Mouse (Mus musculus): ENCODE data around the gene Arhgef6. TPM values are rescaled to one million over a fixed set of nuclear protein-coding genes. Genes with fewer than 3 reads are reported as not detected.

The Arhgef6 gene
- polyA plus RNA-seq, 1 experiment from 2014 or later = 45.9 TPM

GRCm38 (mm10) chrX:57260744-57261143 is 77.8 kb downstream of the Arhgef6 start:
- 47% methylated on average over 2 of the region's 2 CpGs for WGBS
- H3K9ac ChIP-seq (ENCODE audit: low read length) = no peak overlapping the region
- no peak for ATAC-seq (ENCODE audit: insufficient number of reproducible peaks, insufficient read depth, low FRiP score, low read depth)

GRCm38 (mm10) chrX:57253329-57254055 is 85.0 kb downstream of the Arhgef6 start:
- Histone ChIP-seq H3K9me3 (ENCODE audit: control insufficient read depth, low read length) (no peaks in the 10 kb centered on the region), H3K4me1 (ENCODE audit: control insufficient read depth in 2 of 2, insufficient read depth in 2 of 2, low read length in 2 of 2) (no peaks in the 10 kb centered on the region), H3K27ac (replicated peaks in 1 of 2; ENCODE audit: control insufficient read depth in 1 of 2, insufficient read depth in 1 of 2, low read depth in 2 of 2, low read length in 2 of 2) (no peak overlapping the region), H3K4me2 (ENCODE audit: low read length) (no peak overlapping the region), H3K4me3 (ENCODE audit: control insufficient read depth in 1 of 2, insufficient read depth in 1 of 2, low read depth in 1 of 2, low read length in 2 of 2) (no peak overlapping the region), H3K36me3 (ENCODE audit: control insufficient read depth, insufficient read depth, low read length) (no peaks in the 10 kb centered on the region), H3K9ac (ENCODE audit: low read length) (no peak overlapping the region), H3K27me3 (ENCODE audit: control insufficient read depth, insufficient read depth, low read length) (no peaks in the 10 kb centered on the region)
- ATAC-seq (ENCODE audit: insufficient number of reproducible peaks, insufficient read depth, low FRiP score, low read depth) = no peak
- 50% methylated on average over 7 of the region's 7 CpGs for WGBS

More at GRCm38 (mm10) chrX:57260744-57261143, 77.8 kb downstream of the Arhgef6 start:
- Histone ChIP-seq H3K4me1 (ENCODE audit: control insufficient read depth in 2 of 2, insufficient read depth in 2 of 2, low read length in 2 of 2) (no peaks in the 10 kb centered on the region), H3K4me2 (ENCODE audit: low read length) (no peak overlapping the region), H3K27me3 (ENCODE audit: control insufficient read depth, insufficient read depth, low read length) (no peaks in the 10 kb centered on the region), H3K9me3 (ENCODE audit: control insufficient read depth, low read length) (no peaks in the 10 kb centered on the region), H3K27ac (replicated peaks in 1 of 2; ENCODE audit: control insufficient read depth in 1 of 2, insufficient read depth in 1 of 2, low read depth in 2 of 2, low read length in 2 of 2) (no peak overlapping the region), H3K4me3 (ENCODE audit: control insufficient read depth in 1 of 2, insufficient read depth in 1 of 2, low read depth in 1 of 2, low read length in 2 of 2) (no peak overlapping the region), H3K36me3 (ENCODE audit: control insufficient read depth, insufficient read depth, low read length) (no peaks in the 10 kb centered on the region)

- H3K9me3 ChIP-seq (ENCODE audit: control insufficient read depth, low read length) = no peaks in the 10 kb centered on the region
- no peaks in the 10 kb centered on the region for H3K4me1 ChIP-seq (ENCODE audit: control insufficient read depth in 2 of 2, insufficient read depth in 2 of 2, low read length in 2 of 2)
- ATAC-seq (ENCODE audit: insufficient number of reproducible peaks, insufficient read depth, low FRiP score, low read depth) = no peak
- no peaks in the 10 kb centered on the region for H3K36me3 ChIP-seq (ENCODE audit: control insufficient read depth, insufficient read depth, low read length)
- H3K9ac ChIP-seq (ENCODE audit: low read length) = no peak overlapping the region
- H3K4me3 ChIP-seq (ENCODE audit: control insufficient read depth in 1 of 2, insufficient read depth in 1 of 2, low read depth in 1 of 2, low read length in 2 of 2) = no peak overlapping the region
- whole genome bisulfite sequencing = 62% methylated on average over 3 of the region's 3 CpGs
- no peak overlapping the region for H3K4me2 ChIP-seq (ENCODE audit: low read length)
- H3K27ac ChIP-seq (replicated peaks in 1 of 2; ENCODE audit: control insufficient read depth in 1 of 2, insufficient read depth in 1 of 2, low read depth in 2 of 2, low read length in 2 of 2) = no peak overlapping the region
- H3K27me3 ChIP-seq (ENCODE audit: control insufficient read depth, insufficient read depth, low read length) = no peaks in the 10 kb centered on the region
Observed at GRCm38 (mm10) chrX:57238572-57238971, 100.0 kb downstream of the Arhgef6 start.

GRCm38 (mm10) chrX:57235982-57236381 is 102.5 kb downstream of the Arhgef6 start:
- Histone ChIP-seq H3K27ac (replicated peaks in 1 of 2; ENCODE audit: control insufficient read depth in 1 of 2, insufficient read depth in 1 of 2, low read depth in 2 of 2, low read length in 2 of 2) (no peak overlapping the region), H3K9me3 (ENCODE audit: control insufficient read depth, low read length) (no peaks in the 10 kb centered on the region), H3K4me1 (ENCODE audit: control insufficient read depth in 2 of 2, insufficient read depth in 2 of 2, low read length in 2 of 2) (no peaks in the 10 kb centered on the region), H3K9ac (ENCODE audit: low read length) (no peak overlapping the region), H3K4me3 (ENCODE audit: control insufficient read depth in 1 of 2, insufficient read depth in 1 of 2, low read depth in 1 of 2, low read length in 2 of 2) (no peak overlapping the region), H3K27me3 (ENCODE audit: control insufficient read depth, insufficient read depth, low read length) (no peaks in the 10 kb centered on the region), H3K4me2 (ENCODE audit: low read length) (no peak overlapping the region), H3K36me3 (ENCODE audit: control insufficient read depth, insufficient read depth, low read length) (0 out of 2 replicates have a peak, but pooled peaks cover 4% of the 10 kb centered on the region)
- ATAC-seq (ENCODE audit: insufficient number of reproducible peaks, insufficient read depth, low FRiP score, low read depth) = no peak
- WGBS = 69% methylated on average over 4 of the region's 4 CpGs

GRCm38 (mm10) chrX:57233596-57233995 is 104.9 kb downstream of the Arhgef6 start:
- Histone ChIP-seq H3K36me3 (ENCODE audit: control insufficient read depth, insufficient read depth, low read length) (0 out of 2 replicates have a peak, but pooled peaks cover 4% of the 10 kb centered on the region), H3K9ac (ENCODE audit: low read length) (no peak overlapping the region), H3K4me2 (ENCODE audit: low read length) (no peak overlapping the region), H3K27me3 (ENCODE audit: control insufficient read depth, insufficient read depth, low read length) (no peaks in the 10 kb centered on the region), H3K27ac (replicated peaks in 1 of 2; ENCODE audit: control insufficient read depth in 1 of 2, insufficient read depth in 1 of 2, low read depth in 2 of 2, low read length in 2 of 2) (no peak overlapping the region), H3K4me1 (ENCODE audit: control insufficient read depth in 2 of 2, insufficient read depth in 2 of 2, low read length in 2 of 2) (no peaks in the 10 kb centered on the region), H3K9me3 (ENCODE audit: control insufficient read depth, low read length) (no peaks in the 10 kb centered on the region), H3K4me3 (ENCODE audit: control insufficient read depth in 1 of 2, insufficient read depth in 1 of 2, low read depth in 1 of 2, low read length in 2 of 2) (no peak overlapping the region)
- ATAC-seq (ENCODE audit: insufficient number of reproducible peaks, insufficient read depth, low FRiP score, low read depth) = no peak
- 56% methylated on average over 2 of the region's 2 CpGs for WGBS

GRCm38 (mm10) chrX:57228178-57228577 is 110.4 kb downstream of the Arhgef6 start:
- Histone ChIP-seq H3K9ac (ENCODE audit: low read length) (no peak overlapping the region), H3K36me3 (ENCODE audit: control insufficient read depth, insufficient read depth, low read length) (0 out of 2 replicates have a peak, but pooled peaks cover 4% of the 10 kb centered on the region), H3K4me3 (ENCODE audit: control insufficient read depth in 1 of 2, insufficient read depth in 1 of 2, low read depth in 1 of 2, low read length in 2 of 2) (no peak overlapping the region), H3K9me3 (ENCODE audit: control insufficient read depth, low read length) (no peaks in the 10 kb centered on the region), H3K4me1 (ENCODE audit: control insufficient read depth in 2 of 2, insufficient read depth in 2 of 2, low read length in 2 of 2) (no peaks in the 10 kb centered on the region), H3K4me2 (ENCODE audit: low read length) (no peak overlapping the region), H3K27ac (replicated peaks in 1 of 2; ENCODE audit: control insufficient read depth in 1 of 2, insufficient read depth in 1 of 2, low read depth in 2 of 2, low read length in 2 of 2) (no peak overlapping the region), H3K27me3 (ENCODE audit: control insufficient read depth, insufficient read depth, low read length) (no peaks in the 10 kb centered on the region)
- no peak for ATAC-seq (ENCODE audit: insufficient number of reproducible peaks, insufficient read depth, low FRiP score, low read depth)
- 55% methylated on average over 2 of the region's 2 CpGs for WGBS

GRCm38 (mm10) chrX:57223301-57223700 is 115.2 kb downstream of the Arhgef6 start:
- WGBS = 82% methylated on average over 10 of the region's 10 CpGs
- no peaks in the 10 kb centered on the region for H3K9me3 ChIP-seq (ENCODE audit: control insufficient read depth, low read length)

GRCm38 (mm10) chrX:57221881-57222280 is 116.6 kb downstream of the Arhgef6 start:
- Histone ChIP-seq H3K27ac (replicated peaks in 1 of 2; ENCODE audit: control insufficient read depth in 1 of 2, insufficient read depth in 1 of 2, low read depth in 2 of 2, low read length in 2 of 2) (no peak overlapping the region), H3K9ac (ENCODE audit: low read length) (no peak overlapping the region), H3K9me3 (ENCODE audit: control insufficient read depth, low read length) (no peaks in the 10 kb centered on the region), H3K27me3 (ENCODE audit: control insufficient read depth, insufficient read depth, low read length) (no peaks in the 10 kb centered on the region), H3K4me2 (ENCODE audit: low read length) (no peak overlapping the region), H3K4me1 (ENCODE audit: control insufficient read depth in 2 of 2, insufficient read depth in 2 of 2, low read length in 2 of 2) (no peaks in the 10 kb centered on the region), H3K4me3 (ENCODE audit: control insufficient read depth in 1 of 2, insufficient read depth in 1 of 2, low read depth in 1 of 2, low read length in 2 of 2) (no peak overlapping the region), H3K36me3 (ENCODE audit: control insufficient read depth, insufficient read depth, low read length) (no peaks in the 10 kb centered on the region)
- WGBS = 69% methylated on average over 3 of the region's 3 CpGs
- no peak for ATAC-seq (ENCODE audit: insufficient number of reproducible peaks, insufficient read depth, low FRiP score, low read depth)

More at GRCm38 (mm10) chrX:57223301-57223700, 115.2 kb downstream of the Arhgef6 start:
- no peaks in the 10 kb centered on the region for H3K4me1 ChIP-seq (ENCODE audit: control insufficient read depth in 2 of 2, insufficient read depth in 2 of 2, low read length in 2 of 2)
- H3K36me3 ChIP-seq (ENCODE audit: control insufficient read depth, insufficient read depth, low read length) = no peaks in the 10 kb centered on the region
- no peaks in the 10 kb centered on the region for H3K27me3 ChIP-seq (ENCODE audit: control insufficient read depth, insufficient read depth, low read length)
- no peak overlapping the region for H3K27ac ChIP-seq (replicated peaks in 1 of 2; ENCODE audit: control insufficient read depth in 1 of 2, insufficient read depth in 1 of 2, low read depth in 2 of 2, low read length in 2 of 2)
- no peak overlapping the region for H3K4me3 ChIP-seq (ENCODE audit: control insufficient read depth in 1 of 2, insufficient read depth in 1 of 2, low read depth in 1 of 2, low read length in 2 of 2)
- ATAC-seq (ENCODE audit: insufficient number of reproducible peaks, insufficient read depth, low FRiP score, low read depth) = no peak
- H3K9ac ChIP-seq (ENCODE audit: low read length) = no peak overlapping the region
- H3K4me2 ChIP-seq (ENCODE audit: low read length) = no peak overlapping the region

Data from heart, embryonic 14.5 days (tissue).